Mouse (Mus musculus) ZHBTc4 (cell line): Measurements from ENCODE around the gene Rdh1.
"Not testable (repeated sequence)": the region's sequence is repeated elsewhere in the genome, so short reads cannot be mapped to it uniquely, and the experiment has no call there.

Experiments used
- DNase-seq: peaks from one replicate; pipeline ENCODE4 v3.0.0-alpha.2; 2011; ENCODE audit warnings: low read depth, low spot score

Gene Rdh1

GRCm38 (mm10) chr10:127748847-127749612, 10.5 kb upstream of the Rdh1 start:
- DNase-seq, result peak; percentile 72

DNA sequence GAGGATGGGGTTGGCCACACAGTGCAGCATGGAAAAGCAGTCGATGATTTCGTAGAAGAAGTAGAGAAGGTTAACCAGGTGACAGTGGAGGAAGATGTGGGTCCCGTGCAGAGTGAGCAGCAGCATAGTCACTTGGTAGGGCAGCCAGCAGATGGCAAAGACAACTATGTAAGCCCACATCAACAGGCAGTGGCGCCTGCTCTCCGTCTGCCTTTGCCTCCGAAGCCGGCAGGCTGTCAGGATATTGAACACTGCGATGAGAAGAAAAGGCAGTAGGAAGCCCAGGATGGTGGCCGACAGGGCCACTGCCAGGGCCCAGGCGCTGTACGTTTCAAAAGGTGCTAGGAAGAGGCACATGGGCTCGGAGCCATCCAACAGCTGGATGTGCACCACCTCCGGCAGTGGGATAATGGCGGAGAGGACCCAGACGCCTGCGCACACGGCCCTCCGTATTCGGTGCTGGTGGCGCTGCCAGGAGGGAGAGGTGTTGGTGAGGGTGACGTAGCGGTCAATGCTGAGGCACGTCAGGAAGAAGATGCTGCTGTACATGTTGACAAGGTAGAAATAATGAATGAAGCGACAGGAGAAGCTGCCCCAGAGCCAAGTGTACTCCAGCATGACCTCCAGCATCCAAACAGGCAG, 9.3 kb upstream of the Rdh1 start:
- DNase-seq, result peak; percentile 68

GRCm38 (mm10) chr10:127751548-127751947, 8.0 kb upstream of the Rdh1 start, which contains the start of gene Gpr182:
TSS of gene Gpr182 (minus strand) at chr10:127751732.
- DNase-seq, result peak; percentile 35

DNA sequence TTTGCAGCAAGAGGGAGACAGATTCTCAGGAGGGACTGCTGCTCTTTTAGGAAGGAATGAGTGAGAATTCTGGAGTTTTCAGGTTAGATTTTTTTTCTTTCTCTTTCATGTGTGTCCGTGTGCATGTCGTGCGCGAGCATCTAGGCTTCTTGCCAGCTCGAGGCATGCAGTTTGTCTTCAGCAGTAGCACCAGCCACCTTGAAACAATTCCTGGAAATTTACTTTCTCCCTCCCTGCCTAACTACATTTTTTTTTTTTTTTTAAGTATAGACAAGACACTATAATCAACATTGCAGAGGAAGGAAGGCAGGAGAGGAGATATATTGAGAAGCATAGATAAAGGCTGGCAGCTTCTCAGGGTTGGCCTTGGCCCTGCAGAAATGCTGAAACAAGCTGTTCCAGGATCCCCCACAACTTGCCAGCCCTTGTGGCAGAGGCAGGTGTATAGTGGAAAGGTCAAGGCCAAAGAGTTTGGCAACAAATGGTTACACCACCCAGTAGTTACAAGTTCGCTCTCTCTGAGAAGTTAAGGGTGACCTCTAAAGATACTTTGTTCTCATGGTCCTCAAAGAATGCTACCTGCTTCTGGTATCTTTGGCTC, 4.9 kb upstream of the Rdh1 start:
- DNase-seq, result no peak

- DNase-seq, result no peak
Measured at GRCm38 (mm10) chr10:127755246-127755645, 4.3 kb upstream of the Rdh1 start.

DNA sequence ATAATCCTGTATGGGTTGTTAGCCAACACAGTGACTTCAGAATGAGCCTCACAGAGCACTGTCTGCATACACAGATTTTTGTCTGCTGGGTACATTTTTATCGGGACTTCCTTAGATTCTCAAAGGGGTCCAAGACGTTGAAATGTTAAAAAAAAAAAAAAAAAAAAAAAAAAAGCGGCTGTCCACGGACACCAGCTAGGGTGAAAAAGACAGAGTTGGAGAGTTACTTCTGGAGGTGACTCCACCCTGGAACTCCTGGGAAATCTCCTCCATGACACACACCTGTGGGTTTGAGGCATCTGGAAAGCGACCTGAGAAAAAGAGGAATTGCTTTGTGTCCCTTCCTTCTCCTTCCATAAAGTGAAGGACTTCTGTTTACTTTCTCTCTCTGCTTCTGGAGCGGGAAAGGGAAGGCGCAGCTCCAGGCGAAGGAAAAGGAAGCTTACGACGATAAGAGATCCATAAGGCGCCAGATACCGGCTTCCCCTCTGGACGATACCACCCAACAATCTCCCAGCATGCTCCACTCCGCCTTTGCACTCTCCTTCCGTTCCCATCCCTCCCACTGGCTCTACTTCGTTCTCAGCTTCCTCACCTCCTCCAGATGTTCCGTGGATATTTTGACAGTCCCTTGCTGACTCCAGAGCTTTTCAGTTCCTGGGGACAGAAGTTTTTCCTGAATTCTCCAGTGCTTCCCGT, 3.6 kb upstream of the Rdh1 start:
- peak; percentile 12 for DNase-seq

- DNase-seq, result not testable (repeated sequence)
Measured at GRCm38 (mm10) chr10:127762926-127763325, 3.4 kb downstream of the Rdh1 start.

DNA sequence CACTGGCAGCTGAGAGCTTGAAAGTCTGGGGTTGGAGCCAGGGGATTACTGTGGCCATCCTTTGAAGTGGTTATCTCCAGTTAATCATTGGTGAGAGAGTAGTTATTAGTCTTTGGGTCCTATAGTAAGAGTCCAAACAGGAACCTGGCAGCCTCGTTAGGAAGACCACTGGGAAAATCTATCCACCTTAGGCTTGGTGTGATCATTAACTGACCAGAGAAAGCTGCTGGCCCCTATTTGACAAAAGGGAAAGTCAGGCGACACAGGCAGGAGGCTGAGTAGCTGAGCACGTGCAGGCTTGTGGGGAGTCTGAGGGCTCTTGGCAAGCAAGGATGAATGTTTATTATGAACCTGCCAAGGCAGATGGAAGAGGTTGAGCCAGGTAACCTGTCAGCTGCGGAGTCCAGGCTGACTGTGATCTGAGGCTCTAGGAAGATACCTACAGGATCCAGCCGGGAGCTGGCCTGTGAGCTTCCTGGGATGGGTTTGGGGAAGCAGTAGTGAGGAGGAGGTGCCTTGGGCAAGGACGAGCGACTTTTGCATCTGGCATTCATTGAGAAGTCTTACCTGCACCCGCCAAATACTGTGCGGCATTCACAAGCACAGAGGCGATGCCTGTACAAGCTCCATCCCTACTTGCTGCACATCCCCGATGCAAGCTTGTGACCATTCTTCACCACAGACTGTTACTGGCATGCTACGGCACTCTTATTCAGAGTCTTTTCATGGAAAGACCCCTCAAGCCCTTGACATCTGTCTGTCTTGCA, 4.6 kb downstream of the Rdh1 start:
- peak; percentile 12 for DNase-seq

DNA sequence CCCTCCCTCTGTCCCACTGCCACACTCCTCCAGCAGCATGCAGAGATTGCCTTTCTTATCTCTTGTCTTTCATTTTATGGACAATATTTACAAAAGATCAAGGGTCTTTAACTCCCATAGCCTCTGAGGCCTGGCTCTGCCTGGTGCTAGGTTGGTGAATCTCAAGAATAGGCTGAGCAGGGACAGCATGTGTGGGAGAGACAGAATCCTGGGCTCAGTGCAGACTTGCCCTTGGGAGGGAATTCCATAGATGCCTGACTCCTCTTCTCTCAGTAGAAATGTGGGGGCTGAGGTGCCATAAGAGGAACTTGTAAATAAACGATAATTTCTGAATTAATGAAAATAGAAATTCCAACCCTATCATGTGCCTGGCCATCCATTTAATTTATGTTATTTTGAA, 7.0 kb downstream of the Rdh1 start:
- DNase-seq, result no peak

GRCm38 (mm10) chr10:127776011-127776410, 16.5 kb downstream of the Rdh1 start, which contains the start of gene Rdh9:
TSS of gene Rdh9 (plus strand) at chr10:127776386.
- DNase-seq, result no peak

DNA sequence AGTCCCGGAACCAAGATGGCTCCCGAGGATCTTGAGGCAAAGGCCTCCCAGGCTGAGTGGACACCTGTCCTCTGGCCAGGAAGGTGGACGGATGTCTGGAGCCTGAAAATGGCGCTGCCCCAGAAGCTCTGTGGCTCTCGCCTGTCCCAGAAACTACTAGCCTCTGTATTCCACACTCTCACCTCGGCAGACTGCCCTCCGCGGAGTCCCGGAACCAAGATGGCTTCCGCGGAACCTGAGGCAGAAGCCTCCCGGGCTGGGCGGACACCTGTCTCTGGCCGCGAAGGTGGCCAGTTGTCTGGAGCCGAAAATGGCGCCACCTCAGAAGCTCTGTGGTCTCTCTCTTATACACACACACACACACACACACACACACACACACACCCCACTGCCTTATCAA, 22.8 kb downstream of the Rdh1 start:
- not testable (repeated sequence) for DNase-seq

- DNase-seq, result peak; percentile 58
Measured at GRCm38 (mm10) chr10:127785411-127785810, 25.9 kb downstream of the Rdh1 start.

GRCm38 (mm10) chr10:127799295-127799694, 39.8 kb downstream of the Rdh1 start:
- no peak for DNase-seq

GRCm38 (mm10) chr10:127800891-127801290, 41.4 kb downstream of the Rdh1 start, which contains the start of gene Rdh16:
TSS of gene Rdh16 (plus strand) at chr10:127801152.
- no peak for DNase-seq

DNA sequence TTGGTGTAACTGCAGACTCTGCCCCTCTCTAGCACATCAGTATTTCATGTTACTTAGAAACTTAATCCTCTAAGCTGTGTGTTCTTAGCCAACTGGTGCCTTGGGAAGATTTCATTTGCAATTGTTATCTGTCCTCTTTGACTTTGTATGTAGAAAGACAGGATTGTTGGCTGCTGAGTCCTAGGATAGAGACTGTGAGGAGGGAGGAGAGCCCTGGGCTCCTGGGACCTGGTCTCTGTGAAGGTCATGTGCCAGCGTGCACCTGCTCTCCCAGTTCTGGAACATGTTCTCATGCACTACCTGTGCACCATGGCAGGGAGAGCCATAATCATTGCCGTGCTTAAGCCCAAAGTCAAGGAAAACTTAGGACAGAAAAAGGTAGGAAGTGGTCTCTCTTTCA, 42.1 kb downstream of the Rdh1 start:
- DNase-seq, result no peak

GRCm38 (mm10) chr10:127802236-127802635, 42.7 kb downstream of the Rdh1 start:
- DNase-seq, result no peak

GRCm38 (mm10) chr10:127804416-127804815, 44.9 kb downstream of the Rdh1 start:
- DNase-seq, result no peak

- DNase-seq, result no peak
Measured at GRCm38 (mm10) chr10:127815888-127816287, 56.4 kb downstream of the Rdh1 start.

DNA sequence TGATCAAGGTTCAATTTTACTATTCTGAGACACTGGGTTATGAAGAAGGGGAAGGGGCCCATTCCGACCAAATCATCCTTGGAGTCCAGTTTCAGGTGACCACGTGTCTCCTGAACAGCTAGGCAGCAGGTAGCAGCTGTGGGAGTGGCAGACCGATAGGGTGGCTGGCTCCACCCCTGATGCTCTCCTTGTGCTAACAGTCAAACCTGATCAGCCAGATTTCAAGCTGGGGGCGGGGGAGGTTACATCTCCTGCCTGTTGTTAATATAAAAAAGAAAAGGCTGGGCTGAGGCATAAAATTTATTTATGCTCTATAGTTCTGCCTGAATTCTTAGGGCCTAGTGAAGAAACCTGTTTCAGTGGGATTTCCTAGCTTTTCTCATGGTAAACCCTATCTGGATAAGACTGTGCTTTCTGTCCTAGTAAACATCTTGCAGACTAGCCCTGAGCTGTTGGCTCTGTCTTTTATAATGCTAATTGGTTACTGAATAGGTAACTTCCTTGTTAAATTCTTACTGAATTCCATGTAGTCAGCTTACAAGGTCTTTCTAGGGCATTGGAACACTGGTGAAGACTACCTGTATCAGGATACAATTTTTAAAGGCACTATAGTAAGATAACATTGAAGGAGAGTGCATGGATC, 57.9 kb downstream of the Rdh1 start:
- DNase-seq, result peak; percentile 24
